Mouse (Mus musculus) heart, adult 2 months (tissue): ENCODE results near the gene Zmiz1.

Source experiments
- CTCF ChIP-seq: fragments of 200-600 bp; IDR thresholded peaks from 2 replicates; pipeline ENCODE4 v1.8.1; 2022; ENCODE audit warnings: antibody characterized with exemption, mild to moderate bottlenecking, moderate library complexity
- EP300 ChIP-seq: fragments of 200-500 bp; IDR thresholded peaks from 2 replicates; pipeline ENCODE4 v1.6.1; 2011; ENCODE audit warnings: low read depth, low read length, control low read depth; ENCODE audit not compliant: insufficient read depth
- POLR2A ChIP-seq: fragments of 200-500 bp; IDR thresholded peaks from 2 replicates; pipeline ENCODE4 v1.6.1; 2011; ENCODE audit warnings: mild to moderate bottlenecking, low read depth, low read length, control low read depth; ENCODE audit not compliant: insufficient read depth

DNA sequence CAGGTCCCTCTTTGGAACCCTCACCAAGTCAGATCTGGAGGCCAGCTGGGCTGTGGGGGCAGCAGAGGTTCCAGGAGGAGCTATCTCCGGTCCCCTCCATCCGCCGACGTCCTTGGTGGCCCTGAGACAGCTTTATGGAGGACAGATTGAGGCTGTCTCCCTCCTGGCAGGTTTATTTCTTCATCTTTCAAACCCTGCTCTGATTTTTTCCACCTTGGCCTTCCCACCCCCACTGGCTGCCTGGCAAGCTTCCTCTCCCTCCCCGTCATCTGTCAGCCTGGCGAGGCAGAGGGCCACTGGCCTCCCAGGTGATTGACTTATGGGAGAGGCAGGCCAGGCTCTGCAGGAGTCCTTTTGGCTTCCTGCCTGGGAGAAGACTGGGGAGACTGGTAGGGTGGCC is 89.7 kb downstream of the Zmiz1 start:
- TF ChIP-seq EP300 (no peak), CTCF (no peak), POLR2A (no peak)
